Mouse (Mus musculus) thymus, postnatal 36 days (tissue): ENCODE measurements around the gene Tcte2.
"Not testable (repeated sequence)": the region's sequence is repeated elsewhere in the genome, so short reads cannot be mapped to it uniquely, and the experiment has no call there.

Source experiments
- DNase-seq, 2 experiments: peaks; one replicate each; pipeline ENCODE4 v3.0.0; 2022; ENCODE audit warnings: mixed read lengths in 2 of 2

Tcte2 gene

DNA sequence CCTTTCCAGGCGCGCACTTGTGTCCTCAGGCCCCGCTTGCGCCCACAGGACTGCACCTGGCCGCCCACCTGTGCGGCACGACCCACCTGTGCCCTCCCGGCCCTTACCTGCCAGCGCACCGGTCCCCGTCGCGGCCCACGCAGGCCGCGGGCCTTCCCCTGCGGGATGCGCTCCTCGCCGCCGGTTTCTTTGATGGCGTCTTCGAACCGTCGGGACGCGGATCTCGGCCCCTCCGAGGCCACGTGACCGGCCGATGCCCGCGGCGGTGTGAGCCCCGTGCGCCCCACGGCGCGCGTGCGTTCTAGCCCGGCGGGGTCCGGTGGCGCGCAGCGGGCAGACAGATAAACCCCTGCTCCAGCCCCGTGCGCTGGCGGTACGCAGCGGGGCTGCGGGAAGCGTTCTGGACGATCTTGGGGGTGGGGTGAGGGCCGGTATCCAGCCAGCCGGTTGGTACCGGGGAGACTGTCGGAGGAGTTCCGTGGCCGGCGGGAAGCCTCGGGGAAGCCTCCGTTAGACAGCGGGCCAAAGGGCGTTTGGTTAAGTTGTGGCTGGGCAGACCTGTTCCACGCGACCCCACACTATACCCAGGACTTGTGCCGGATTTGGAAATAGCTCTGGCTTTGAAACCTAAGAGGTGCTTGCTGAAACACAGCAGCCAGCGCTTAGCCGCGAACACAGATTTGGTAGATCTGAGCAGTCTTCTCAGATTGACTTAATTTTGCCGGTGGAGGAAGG, at the start of gene Tcte2:
Gene Tcte2, minus strand, starts transcription at position 647 of the 735 bp plus-strand sequence.
- peak; percentile 9 to 29 for DNase-seq

DNA sequence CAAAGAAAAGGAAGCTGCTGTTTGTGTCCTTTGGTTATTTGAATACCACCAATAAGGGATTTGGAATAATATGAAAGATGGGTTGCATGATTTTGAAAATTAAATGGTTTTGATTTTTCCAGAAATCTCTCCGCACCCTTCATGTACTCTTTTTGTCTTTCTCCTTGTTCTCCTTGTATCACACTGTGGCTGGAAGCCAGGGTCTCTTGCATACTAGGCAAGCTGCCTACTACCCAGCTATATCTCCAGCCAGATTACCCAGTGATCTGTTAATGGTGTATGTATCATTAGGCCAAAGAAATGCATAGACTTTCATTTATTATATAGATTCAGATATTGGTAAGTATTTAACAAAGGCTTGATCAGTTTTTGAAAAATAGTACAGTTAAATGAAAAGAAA, 44.4 kb upstream of the Tcte2 start:
- DNase-seq, result no peak

- DNase-seq, result no peak
Observed at GRCm38 (mm10) chr17:13802836-13803408, 41.3 kb upstream of the Tcte2 start.

GRCm38 (mm10) chr17:13797691-13798090, 36.1 kb upstream of the Tcte2 start:
- DNase-seq, result no peak

- not testable (repeated sequence) for DNase-seq
Observed at GRCm38 (mm10) chr17:13790033-13790432, 28.4 kb upstream of the Tcte2 start.

- DNase-seq, result no peak
Observed at GRCm38 (mm10) chr17:13783469-13783868, 21.8 kb upstream of the Tcte2 start.

DNA sequence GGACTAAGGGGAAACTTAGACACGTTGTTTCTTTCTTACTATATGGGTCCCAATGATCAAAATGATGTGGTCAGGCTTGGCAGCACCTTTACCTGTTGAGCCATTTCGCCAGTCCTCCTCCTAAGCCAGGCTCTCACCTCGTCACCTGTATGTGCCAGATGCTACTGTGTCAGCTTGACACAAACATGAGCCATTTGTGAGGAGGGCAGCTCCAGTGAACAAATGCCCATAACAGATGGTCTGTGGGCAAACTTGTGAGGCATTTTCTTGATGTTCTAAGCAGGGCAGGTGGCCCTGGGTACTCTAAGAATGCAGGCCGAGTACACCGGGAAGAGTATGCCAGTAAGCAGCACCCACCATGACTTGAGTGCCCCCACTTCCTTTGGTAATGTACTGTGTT, 20.3 kb upstream of the Tcte2 start:
- no peak for DNase-seq

- no peak for DNase-seq
Observed at GRCm38 (mm10) chr17:13778865-13779264, 17.2 kb upstream of the Tcte2 start.

- no peak for DNase-seq
Observed at GRCm38 (mm10) chr17:13777676-13778075, 16.1 kb upstream of the Tcte2 start.

DNA sequence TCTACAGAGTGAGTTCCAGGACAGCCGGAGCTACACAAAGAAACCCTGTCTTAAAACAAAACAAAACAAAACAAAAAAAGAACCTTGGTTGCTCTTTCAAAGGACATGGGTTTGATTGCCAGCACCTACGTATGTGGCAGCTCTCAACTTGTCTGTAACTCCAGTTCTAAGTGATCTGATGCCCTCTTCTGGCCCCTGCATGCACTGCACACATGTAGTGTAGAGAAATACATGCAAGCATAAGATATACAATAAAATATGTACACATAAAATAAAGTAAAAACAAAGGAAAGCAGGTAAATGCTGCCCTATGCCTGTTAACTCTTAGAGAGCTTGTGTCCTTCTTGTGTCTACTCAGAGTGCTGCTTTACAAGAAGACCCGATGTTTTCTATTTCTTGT, 7.6 kb upstream of the Tcte2 start:
- no peak for DNase-seq

DNA sequence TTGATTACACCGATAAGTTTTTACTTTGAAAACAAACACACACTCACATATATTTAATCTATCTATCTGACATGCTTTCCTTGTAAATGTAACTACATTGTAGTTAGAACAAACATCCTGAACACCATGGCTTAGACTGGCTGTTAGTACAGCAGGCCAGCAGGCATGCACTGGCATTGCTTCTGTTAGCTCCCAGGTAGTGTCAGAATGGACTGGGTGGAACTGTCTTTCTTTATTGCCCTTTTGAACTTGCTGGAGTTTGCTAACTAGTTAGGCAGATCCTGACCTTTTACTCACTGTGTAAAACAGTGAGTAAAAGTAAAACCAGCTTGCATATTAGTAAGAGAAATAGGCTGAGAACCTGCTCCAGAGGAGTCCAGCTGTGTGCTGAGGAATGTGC, 6.9 kb upstream of the Tcte2 start:
- DNase-seq, result no peak

- not testable (repeated sequence) for DNase-seq
Observed at GRCm38 (mm10) chr17:13764911-13765310, 3.3 kb upstream of the Tcte2 start.

DNA sequence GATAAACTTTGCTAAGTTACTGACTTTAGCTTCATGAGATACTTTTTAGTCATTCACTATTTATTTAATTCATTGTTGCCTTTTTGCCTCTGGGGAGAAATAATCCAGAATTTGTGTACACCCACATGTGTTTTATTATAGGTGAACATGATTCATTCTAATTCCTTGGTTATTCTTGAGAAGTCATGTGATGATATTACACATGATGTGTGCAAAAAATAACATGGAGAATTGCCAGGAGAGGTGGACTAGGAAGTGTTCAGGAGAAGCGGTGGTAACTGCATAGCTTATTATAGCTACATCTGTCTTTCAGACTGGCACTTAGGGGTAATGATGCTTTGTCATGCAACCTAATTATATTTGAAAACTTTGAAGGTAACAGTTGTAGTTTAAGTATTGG, 2.2 kb upstream of the Tcte2 start:
- DNase-seq, result no peak

DNA sequence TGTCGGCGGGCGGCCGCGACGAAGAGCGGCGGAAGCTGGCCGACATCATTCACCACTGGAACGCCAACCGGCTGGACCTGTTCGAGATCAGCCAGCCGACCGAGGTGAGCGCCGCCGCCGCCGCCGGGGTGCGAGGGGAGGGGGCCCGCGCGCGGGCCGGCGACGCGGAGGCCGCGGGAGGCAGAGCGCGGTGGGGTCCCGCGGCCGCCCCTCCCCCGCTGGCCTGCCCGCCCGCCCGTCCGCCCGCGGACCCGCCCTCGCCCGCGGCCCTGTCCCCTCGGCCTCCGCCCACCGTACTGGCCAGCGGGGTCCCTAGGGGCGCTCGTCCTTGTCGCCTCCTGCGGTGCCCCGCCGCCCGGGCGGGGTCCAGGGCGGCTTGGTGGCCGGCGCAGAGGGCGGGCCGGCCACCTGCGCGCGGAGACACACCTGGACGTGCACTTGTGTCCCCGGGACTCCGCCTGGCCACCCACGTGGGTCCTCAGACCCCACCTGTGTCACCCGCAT, 898 bp downstream of the Tcte2 start:
- DNase-seq, result no peak

- peak; percentile 23 to 61 for DNase-seq
Observed at GRCm38 (mm10) chr17:13759853-13760627, 1.6 kb downstream of the Tcte2 start, which contains the start of gene Afdn. Gene Afdn (plus strand): TSS chr17:13760539.

GRCm38 (mm10) chr17:13759156-13759852, 2.3 kb downstream of the Tcte2 start:
- no peak for DNase-seq

DNA sequence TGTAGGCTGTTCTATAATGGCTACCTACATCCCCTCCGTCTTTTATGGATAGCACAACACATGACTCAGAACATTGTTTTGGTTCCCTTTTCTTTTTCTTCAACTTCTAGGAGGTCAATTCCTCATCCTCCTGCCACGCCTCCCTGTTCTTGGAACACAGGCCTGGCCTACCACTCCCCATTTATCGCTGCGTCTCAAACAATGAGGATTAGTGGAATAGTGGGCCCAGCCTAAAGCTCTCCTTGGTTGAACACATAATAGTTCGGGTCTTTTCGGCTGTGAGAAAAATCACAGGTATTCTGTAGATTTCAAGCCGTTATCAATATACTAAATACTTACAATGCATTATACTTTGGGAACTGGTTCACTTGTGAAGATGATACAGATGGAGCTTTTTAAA, 3.0 kb downstream of the Tcte2 start:
- DNase-seq, result no peak

- no peak for DNase-seq
Observed at GRCm38 (mm10) chr17:13754940-13755339, 6.7 kb downstream of the Tcte2 start.

DNA sequence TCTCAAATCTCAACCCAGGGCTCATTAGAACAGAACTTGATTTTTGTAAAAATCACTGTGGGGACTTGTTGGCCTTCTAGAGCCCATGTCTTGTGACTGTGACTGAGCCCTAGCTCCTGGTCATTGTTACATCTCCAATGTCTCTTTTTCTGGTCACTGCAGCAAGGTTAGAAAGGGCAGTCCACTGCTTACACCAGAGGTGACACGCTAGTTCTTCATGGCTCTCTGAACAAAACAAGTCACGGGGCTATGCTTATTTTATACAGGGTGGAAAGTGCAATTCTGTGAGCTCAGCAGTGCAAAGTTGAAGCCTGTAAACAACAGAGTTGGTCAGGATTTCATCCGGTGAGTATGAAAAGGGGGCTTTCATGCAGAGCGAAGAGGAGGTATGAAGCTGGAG, 7.7 kb downstream of the Tcte2 start:
- no peak for DNase-seq

DNA sequence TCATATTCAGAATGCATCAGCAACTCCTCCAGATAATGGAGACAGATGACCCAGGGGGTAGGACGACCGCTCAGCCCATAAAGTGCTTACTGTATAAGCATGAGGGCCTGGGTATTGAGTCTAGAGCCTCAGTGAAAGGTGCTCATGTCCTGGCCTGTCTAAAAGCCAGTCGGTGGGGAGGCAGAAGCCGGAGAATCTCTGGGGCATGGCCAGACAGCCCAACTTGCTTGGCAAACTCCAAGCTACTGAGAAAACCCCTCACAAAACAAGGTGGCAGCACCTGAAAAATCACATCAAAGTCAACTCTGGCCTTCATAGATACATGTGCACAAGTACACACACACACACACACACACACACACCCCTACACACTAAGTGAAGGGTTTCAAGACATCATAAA, 12.6 kb downstream of the Tcte2 start:
- DNase-seq, result no peak

DNA sequence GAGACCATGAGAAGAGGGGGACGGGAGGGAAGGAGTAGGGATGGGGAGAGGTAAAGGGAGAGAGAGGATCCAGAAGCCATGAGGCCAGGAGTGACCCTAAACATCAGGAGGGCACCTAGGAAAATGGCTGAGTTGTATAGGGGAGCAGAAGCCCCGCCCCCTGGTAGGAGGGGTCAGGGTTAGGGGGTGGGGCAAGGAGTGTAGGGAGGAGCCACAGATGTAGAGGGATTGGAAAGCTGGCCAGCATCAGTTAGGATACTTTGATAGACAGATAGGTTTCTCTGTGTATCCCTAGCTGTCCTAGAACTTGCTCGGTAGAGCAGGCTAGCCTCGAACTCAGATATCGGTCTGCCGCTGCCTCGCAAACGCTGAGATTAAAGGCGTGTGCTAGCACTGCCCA, 13.9 kb downstream of the Tcte2 start:
- DNase-seq, result no peak

DNA sequence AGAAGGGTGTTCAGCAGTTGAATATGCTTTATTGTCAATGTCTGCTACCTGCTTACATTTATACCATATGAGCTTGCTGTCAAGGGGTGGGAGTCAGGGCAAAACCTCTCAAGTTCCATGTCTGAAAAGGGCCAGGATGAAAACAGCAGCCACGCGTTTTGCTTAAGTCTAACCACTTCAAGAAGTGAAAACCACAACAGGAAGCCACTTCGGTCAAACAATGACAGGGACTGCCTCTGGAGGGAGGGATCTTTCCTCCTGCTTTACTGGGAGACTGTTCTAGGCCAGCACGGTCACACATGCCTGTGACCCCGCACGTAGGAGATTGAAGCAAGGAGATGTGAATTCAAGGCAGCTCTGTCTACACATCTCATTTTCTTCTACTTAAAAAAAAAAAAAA, 15.3 kb downstream of the Tcte2 start:
- no peak for DNase-seq

DNA sequence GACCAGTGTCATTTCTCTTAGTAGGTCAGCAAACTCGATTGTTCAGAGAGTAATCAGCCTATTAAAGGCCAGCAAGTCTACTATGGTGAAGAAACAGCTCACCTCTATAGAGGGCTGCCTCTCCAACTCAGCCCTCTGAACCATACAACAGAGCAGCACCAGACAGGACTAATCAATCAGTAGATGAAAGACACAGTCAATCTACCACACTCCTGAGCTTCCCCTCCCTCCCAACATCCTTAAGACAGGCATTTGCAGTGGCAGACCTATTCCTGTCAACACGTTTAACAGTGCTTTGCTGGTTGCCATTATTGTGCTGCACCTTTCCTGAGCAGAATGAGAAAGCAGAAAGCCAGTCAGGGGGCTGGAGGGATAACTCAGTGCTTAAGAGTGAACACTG, 16.3 kb downstream of the Tcte2 start:
- DNase-seq, result no peak
